Mouse (Mus musculus) A20 (cell line): ENCODE measurements around the gene Dusp18.

Experiments used
- DNase-seq: peaks from one replicate; pipeline ENCODE4 v3.0.0-alpha.2; 2011; ENCODE audit warnings: low read depth, low spot score

Dusp18 gene

DNA sequence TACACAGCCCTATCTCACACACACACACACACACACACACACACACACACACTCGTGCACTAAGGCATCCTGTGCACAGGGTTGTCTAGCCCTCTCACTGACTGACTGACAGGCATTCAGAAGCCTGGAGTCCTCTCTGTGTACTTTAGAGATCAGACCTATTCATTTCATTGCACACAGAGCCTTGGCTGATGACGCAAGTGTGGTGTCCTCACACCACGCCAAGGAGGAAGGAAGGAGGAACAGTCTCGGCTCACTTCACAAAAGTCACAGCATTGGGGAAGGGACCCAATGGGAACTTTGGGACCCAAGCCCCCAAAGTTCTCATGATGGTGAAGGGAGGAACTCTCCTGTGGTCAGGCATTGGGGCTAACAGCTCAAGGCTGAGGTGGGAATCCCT, 35.0 kb downstream of the Dusp18 start:
- DNase-seq, result no peak

DNA sequence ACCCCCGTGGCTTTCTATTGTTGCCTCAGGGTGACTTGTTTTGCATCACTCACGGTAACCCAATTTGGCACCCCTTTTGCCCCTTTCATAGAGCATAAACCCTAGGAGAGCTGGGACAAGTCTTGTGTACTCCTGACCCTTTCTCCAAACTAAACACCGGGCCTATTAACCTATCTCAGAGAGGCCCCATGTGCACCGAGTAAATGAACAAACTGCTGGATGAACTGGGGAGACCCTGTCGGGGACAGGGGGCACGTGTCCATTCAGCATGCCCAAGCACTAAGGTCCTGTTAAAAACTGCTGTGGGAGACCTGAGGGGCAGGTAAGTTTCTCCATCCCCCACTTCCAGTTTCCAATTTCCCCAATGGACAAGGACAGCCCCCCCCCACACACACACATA, 35.9 kb downstream of the Dusp18 start:
- no peak for DNase-seq

GRCm38 (mm10) chr11:3931511-3932211, 36.6 kb downstream of the Dusp18 start, which contains the start of gene Tcn2:
Tcn2 (minus strand) TSS chr11:3932159.
- peak; percentile 14 for DNase-seq

- no peak for DNase-seq
Observed at GRCm38 (mm10) chr11:3933756-3934285, 38.8 kb downstream of the Dusp18 start.

DNA sequence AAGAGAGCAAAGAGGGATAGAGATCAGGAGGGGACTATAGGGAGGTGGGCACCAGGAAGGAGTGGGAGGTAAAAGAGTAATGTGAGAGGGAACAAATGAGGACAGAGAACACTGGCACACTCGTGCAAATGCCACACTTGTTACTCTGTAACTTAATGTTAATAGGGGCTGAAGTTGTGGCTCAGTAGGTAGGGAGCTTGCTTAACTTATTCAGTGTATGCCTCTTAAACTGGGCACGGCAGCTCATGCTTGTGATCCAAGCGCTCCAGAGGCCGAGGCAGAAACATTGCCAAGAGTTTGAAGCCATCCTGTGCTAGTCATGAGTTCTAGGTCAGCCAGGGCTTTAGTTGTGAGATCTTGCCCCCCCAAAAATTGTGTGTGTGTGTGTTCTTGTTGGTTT, 40.1 kb downstream of the Dusp18 start:
- DNase-seq, result no peak

- no peak for DNase-seq
Observed at GRCm38 (mm10) chr11:3936318-3936717, 41.3 kb downstream of the Dusp18 start.

DNA sequence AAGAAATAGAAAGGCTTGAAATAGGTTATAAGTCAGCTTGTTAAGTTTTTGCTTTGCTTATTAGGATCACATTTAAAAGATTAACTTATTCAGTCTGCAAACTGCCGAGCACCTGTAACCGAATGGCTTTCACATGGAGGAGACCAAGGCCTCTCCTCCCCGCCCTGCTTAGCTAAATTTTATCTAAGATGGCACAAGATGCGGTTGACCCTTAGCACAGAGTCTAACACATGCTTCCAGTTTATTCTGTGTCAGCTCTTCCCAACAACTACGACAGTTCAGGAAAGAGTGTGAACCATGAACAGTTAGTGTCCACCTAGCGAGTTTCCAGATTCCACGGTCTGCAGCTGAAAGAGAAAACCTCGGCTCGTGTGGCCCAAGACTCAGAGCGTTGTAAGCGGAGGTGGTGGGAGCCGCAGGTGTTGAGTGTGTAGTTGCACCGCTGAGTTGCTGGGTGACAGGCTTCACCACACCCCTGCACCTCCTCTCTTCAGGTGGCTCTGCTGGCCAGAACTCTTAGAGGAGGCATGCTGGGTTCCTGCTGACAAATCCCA, 42.4 kb downstream of the Dusp18 start:
- no peak for DNase-seq

DNA sequence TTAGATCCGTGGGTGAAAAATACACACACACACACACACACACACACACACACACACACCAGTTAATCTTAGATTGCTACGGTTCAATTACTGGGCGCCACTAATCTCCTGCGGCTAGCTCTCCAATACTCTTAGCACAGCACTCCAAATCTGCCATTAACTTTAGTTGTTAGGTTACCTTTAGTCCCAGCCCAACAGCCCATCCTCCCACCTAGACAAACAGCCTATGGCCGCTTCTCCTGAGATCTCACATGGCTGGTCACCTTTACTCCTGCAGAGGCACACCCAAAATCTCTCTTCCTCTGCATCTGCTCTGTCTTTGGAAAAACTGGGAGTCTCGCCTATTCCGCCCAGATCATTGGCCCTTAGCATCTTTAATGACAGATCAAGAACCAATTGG, 46.3 kb downstream of the Dusp18 start:
- DNase-seq, result no peak

GRCm38 (mm10) chr11:3946386-3946785, 51.3 kb downstream of the Dusp18 start:
- no peak for DNase-seq
